Mouse (Mus musculus) heart, postnatal 36 days (tissue): ENCODE results near the gene Gemin4. TPM values are rescaled to one million over a fixed set of nuclear protein-coding genes. Genes with fewer than 3 reads are reported as not detected.
"Not testable (repeated sequence)": the region's sequence is repeated elsewhere in the genome, so short reads cannot be mapped to it uniquely, and the experiment has no call there.

Experiments used
- DNase-seq, 2 experiments: peaks; one replicate each; pipeline ENCODE4 v3.0.0; 2021 to 2022
- intact Hi-C: fragments of 180-260 bp; cut with DNase I; formaldehyde crosslinking; loops from one replicate; pipeline ENCODE4 v1.15.1; 2025
- total RNA-seq, 2 experiments: library from RNA; stranded (reverse); gene quantifications; 2 replicates each; pipeline ENCODE4 v1.2.3; 2021

Gemin4 gene
- total RNA-seq, 2 experiments from 2014 or later, result 2.3 to 4.5 TPM

DNA sequence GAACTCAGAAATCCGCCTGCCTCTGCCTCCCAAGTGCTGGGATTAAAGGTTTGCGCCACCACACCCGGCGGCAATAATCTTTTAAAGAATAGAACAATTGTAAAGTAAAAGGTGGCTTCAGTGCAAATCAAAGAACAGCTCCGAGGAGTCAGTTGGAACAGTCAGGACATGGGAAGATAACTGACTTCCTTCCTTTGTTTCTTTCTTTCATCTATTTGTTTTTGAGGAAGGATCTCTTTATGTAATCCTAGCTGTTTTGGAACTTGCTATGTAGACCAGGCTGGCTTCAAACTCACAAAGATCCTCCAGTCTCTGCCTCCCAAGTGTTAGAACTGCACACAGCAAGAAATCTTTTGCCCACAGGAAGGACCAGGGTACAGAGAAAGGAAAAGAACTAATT, 7.2 kb upstream of the Gemin4 start:
- no peak for DNase-seq
- intact Hi-C loops, result no loop called here

DNA sequence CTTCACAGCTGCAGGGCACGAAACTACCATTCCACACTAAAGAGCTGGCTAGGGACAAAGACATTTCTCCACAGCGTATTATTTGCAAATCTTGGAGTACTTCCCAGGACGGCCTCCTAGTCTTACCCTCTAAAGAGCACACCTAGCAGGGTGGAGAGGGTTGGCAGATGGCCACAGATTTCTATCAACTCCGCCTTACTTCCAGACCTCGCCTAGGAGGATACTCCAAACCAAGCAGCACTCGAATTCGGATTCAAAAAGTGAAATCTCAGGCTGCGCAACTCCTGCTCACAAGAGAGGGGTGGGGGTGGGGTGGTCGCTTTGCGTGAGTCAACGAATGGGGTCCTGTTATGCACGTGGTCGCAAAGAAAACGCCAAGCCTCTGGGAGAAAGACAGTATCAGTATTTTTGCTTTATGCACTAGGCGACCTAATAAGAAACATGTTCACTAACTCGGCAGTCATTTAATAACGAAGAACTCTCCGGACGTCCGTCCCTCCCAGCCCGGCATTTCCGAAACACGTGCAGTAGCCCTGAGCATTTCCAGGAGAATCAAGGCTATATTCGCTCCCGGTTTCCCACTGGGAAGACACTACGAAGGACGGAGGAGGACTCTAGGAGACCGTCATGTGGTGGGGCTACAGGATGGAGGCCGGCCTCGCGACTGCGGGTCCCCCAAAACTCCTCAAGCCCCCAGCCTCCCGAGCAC, 629 bp downstream of the Gemin4 start:
- intact Hi-C loops, result loop anchor here (2.0 kb wide), 2 partner anchors 26 to 38 kb away; partner anchors contain the start of genes Fam57a, Glod4, Mrm3 and Vps53
- peak; percentile 34 to 52 for DNase-seq

DNA sequence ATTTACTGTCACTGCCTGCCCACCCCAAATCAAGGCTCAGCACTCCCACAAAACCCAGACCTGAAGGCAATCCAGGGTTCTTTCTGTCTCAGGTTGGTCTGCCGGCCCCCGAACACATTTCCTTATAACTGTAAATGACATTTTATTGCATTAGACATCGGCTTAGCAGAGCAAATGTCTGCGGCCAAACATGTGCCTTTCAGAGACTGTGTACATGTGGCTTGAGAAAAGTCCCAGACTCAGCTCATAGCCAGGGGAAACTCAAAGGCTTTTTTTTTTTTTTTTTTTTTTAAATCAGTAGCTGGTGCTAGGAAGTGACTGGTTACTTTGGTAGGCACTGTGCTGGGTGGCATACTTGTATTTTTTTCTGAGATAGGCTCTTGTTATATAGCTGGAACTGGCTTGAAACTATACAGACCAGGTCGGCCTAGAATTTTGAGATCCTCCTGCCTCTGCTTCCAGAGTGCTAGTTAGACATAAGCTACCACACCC, 1.4 kb downstream of the Gemin4 start:
- no peak for DNase-seq
- intact Hi-C loops, result loop anchor here (2.0 kb wide), 2 partner anchors 27 to 37 kb away; partner anchors contain the start of genes Fam57a, Glod4, Mrm3 and Vps53

DNA sequence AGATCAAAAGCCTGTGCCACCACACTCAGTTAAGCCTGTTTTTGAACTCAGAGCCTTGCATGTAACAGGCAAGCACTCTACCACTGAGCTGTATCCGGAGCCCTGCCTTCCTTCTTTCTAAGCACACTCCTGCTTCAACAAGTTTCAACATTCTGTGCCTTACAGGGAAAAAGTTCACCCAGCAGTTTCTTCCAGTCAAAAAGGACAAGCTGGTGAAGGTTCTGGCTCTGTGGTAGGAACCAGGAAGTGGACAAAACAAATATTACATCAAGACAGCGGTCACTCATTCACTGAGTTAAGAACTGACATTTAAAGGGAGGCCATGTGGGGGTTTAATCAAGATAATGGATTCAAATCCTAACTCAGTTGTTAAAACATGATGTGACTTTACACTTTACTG, 2.5 kb downstream of the Gemin4 start:
- intact Hi-C loops, result no loop called here
- no peak for DNase-seq

DNA sequence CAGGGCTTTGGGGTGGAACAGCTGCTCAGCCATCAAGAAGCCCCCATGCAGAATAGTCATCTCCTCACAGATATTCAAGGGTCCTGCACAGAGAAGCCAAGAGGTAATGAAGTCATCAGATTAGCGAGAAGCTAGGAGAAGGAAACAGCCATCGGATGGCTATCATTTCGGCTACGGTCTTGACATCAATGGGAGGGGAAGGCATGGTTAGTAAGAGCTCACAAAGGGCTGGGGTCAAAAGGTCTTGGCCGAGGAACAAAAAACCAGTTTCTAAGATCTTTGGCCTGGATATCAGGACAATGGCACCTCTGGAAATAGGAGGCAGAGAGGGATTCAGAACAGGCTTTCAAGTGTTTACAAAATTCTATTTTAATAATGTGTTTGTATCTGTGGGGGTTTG, 3.6 kb downstream of the Gemin4 start:
- intact Hi-C loops, result no loop called here
- DNase-seq, result no peak

DNA sequence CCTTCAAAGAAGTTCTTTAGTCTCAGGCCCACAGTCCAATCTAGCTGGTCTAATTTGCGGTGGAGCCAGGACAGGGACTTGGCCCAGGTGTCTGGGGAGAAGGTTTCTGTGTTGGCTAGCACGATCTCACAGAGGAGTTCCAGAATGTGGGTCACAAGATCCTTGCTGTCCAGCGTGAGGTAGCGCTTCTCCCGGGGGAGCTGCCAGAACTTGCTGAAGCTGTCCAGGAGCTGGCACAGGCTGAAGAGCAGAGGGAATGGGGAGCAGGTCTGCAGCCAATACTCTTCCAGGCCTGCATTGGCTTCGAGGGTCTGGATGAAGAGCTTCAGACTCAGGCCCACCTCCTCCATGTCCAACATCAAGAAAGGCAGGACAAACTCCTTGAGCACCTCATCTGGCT, 5.9 kb downstream of the Gemin4 start:
- intact Hi-C loops, DNase-seq: not testable (repeated sequence)

DNA sequence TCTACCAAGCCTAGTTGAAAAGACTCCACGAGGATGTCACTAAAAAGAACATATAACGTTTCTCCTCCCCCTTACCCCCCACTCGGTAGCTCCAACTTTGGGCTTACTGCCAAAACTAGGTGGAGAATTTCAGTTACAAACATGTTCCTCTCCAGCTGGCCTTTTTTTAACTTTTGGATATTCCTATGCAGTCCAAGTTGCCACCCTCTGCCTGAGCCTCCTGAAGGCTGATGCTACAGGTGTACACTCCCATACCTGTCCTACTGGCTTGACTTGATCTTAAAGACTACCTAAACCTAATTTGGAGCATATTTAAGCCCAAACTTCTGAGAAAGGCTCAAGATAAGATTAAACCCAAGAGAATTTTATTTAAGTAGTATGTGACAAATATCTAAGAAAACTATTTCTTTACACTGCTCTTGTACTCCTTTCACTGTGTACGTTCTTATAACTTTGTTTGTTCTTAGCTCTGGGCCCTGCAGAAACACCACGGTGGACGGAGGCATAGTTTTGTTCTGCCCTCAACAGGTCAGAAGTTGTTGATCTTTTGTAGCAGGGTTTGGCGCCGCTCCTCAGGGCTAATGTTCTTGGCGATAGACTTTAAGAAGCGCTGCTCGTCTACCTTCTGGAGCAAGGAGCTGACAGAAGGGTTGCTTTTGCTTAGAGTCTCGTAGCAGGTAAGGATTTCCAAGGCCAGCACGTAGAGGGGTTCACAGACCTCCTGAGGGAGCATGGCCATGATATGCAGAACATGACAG, 7.1 kb downstream of the Gemin4 start:
- no peak for DNase-seq
- intact Hi-C loops, result no loop called here

DNA sequence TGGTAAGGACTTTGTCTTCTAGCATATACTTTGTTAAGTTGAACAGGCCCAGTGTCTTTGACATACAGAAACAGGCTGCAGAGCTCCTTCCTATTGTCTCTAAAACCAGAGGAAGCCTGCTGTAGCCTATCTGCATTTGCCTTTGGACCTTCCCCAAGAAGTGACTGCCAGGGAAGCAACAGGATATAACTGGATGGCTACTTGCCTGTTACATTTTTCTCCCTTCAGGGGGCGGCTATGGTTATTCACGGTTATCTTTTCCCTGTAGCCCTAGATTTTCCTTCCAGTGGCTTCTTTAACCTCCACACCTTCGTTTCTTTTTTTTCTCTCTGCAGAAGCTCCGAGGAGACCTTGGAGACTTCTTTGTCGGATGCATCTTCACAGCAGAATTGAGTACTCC, 10.7 kb downstream of the Gemin4 start:
- no peak for DNase-seq
- intact Hi-C loops, result no loop called here

DNA sequence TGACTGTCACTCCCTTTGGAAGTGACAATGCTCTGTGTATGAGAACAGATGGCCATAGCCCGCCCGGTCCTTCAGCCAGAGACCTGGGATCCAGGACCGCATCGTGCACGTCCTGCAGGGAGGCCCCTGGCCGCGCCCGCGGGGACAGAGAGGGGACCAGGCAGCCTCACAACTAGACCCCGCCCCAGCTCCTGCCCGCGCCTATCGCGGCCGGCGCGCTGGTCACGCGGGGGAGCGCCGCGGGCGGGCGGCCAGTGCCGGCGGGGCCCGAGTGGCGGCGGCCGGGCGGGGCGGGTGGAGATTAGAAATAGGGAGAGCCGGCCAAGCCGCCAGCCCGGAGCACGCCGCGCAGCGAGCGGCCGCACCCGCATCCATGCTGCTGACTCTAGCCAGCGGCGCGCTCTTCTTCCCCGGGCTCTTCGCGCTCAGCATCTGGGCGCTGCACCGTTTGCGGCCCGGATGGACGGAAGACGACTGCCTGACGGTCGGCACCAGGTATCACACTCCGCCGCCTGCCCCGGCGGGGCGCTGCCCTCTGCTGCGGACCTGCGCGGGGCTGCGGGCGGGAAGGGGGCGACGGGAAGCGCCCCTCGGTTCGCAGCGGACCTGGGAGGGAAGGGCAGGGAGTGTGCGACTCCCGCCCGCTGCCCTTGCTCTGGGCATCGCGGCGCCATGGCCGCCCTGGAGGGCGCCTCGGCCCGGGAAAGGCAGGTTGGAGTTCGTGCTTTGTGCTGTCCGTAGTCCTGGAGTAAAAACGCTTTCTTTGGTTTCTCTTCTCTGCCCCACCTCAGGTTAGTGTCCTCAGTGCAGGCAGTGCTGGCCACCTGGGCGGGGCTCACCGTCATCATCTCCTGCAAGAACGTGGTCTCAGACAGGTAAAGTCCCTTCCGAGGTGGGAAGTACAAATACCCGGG, 15.4 kb downstream of the Gemin4 start:
- intact Hi-C loops, result no loop called here
- DNase-seq, result peak; percentile 88 to 90

DNA sequence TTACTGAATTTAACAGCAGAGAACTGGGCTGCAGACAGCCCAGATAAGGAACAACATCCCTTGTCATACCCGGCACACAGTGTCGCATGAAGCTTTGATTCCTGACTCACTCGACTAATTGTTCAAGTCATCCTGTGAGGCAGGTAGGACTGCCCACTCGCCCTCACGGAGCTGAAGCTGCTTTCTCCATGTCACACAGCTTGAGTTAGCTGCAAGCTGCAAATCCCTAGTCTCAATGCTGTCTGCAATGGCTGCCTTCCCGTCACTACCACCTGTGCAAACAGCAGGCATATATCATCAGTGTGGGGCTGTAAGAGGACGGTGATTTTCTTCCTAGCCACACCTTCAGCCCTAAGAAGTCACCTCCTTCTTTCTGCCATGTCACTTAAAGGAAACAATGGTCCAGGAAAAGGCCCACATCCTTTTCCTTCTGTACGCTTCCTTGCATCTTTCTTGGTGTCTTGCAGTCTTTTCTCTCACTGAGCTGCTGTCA, 20.4 kb downstream of the Gemin4 start:
- no peak for DNase-seq
- intact Hi-C loops, result no loop called here

DNA sequence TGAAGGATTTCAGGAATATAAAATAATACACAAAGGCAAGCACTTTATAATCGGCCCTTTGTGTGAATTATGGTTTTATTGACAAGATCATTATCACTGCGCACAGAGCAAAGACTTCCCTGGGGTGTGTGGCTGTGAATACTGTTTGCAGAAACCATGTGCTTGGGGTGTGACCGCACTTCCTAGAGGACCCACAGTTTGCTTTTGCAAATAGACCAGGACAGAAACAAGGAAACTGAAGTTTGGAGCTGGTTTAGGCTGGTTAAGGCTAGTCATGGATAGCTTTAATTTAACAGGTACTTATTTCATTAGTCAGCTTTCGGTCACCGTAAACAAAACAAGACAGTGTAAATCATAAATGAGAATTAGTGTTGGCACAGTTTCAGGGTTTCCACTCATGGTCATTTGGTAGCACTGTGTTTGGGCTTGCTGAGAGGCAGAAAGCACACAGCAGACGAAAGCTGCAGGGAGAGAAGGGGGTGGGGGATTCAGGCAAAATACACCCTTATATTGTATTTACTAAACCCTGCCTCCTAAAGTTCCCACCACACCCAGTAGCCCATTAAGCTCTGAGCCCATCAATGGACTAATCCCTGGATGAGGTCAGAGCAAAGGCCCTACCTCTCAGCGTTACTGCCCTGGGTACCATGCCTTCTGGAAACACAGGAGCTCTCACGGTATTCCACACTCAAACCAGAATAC, 21.0 kb downstream of the Gemin4 start:
- DNase-seq, result no peak
- intact Hi-C loops, result no loop called here

DNA sequence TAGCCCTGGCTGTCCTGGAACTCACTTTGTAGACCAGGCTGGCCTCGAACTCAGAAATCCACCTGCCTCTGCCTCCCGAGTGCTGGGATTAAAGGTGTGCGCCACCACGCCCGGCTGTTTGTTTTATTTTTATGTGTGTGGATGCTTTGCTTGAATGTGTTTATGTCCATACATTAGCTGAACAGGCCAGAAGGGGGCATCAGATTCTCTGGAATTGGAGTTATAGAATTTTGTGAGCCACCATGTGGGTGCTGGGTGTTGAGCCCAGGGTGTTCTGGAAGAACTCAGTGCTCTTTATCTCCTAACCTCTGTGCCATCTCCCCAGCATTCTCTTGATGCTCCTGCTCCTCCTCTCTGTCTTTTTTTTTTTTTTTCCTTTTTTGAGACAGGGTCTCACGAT, 30.6 kb downstream of the Gemin4 start:
- intact Hi-C loops, result no loop called here

DNA sequence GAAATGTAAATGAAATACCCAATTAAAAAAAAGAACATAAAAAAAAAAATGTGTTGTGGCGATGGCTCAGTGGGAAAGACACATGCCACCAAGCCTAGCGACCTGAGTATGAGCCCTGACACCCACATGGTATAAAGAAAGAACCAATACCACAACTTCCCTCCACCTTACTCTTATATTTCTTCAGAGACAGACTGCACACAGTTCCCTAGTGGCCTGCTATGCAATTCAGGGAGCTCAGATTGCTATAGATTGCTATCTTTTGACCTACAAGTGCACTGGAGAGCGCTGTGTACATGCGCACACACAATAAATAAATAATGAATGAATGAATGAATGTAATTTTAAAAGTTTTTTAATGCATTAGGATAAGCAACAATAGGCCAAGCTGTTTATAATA, 33.7 kb downstream of the Gemin4 start:
- intact Hi-C loops, result no loop called here
- no peak for DNase-seq

More for the DNA sequence above, 30.6 kb downstream of the Gemin4 start:
- no peak for DNase-seq

DNA sequence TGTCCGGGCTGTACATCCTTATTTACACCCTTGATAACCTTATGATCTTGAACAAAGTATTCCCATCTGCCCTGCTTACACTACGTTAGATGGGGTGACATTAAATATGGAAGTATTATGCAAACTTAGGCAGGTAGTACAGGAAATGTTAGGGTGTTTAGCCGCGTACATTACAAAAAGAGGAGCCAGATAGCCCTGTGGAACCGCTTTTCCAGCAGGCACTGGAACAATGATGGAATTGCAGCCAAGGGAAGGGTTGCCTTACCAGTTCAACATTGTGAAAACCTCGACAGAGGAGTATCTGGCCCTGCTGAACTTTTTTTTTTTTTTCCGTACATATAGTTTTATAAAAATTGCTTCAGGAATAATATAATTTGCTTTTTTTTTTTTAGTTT, 37.3 kb downstream of the Gemin4 start:
- intact Hi-C loops, result no loop called here
- DNase-seq, result no peak

DNA sequence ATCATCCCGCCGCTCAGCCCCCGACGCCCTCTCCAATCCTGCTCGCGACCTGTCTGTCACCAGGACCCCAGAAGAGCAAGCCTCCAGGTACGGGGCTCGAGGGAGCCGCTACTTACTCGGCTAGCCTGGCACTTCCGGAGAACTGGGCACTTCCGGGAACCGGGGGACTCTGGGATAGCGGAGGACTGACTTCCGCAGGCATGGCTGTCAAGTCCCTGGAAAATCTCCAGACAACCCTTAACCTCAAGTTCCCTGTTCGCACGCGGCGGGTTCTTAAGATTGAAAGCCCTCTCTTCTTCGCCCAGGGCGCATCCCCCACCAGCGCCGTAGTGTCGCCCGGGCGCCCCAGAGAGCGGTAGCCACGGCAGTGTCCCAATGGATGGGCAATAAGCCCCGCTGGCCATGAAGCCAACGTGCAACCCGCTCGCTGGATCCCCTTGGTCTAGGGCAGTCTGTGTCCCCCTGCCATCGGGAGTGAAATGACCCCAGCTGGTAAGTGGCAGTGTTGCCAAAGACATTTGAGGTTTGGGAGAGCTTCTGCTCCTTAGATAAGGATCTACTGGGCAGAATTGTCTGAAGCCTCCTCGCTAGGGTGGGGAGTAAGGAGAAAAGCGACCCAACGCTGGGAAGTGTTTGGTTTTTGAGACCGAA, 37.8 kb downstream of the Gemin4 start, which contains the start of the genes Vps53 and Fam57a:
Vps53 (minus strand) TSS at position 153 of the 651 bp plus-strand sequence.
Fam57a (plus strand) TSS at position 177 of the 651 bp plus-strand sequence.
- intact Hi-C loops, result loop anchor here (2.0 to 5.0 kb wide), 2 partner anchors 37 to 228 kb away; partner anchors contain the start of genes Dbil5, Gemin4 and Timm22
- peak; percentile 89 to 91 for DNase-seq

DNA sequence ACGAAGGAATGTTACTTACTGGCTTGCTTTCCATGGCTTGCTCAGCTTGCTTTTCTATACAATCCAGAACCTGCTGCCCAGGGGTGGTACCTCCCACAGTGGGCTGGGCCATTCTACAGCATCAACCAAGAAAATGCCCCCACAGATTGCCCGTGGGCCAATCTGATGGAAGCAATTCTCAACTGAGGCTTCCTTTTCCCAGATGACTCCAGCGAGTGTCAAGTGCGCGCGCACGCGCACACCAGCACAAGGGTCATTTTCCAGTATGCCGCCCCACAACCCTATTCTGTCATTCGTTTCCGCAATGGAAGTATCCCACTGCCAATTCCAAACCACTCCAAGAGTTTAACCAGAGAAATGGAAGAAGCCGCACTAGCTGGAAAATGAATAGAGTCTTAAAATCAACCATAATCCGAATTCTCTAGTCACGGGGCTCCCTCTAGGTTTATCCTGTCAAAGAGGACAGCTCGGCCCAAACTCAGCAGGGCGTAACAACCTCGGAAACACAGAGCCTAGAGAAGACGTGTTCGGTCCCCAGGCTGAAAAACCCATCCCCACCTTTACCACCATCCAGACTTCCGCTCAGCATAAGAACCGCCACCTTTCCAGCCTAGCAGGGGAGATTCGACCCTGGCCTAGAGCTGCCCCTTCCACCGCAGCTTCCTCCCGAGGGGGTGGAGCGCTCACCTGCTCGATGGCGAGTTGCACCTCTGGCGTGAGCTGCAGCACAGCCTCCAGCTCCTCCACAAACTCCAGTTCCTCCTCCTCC, 38.6 kb downstream of the Gemin4 start:
- no peak for DNase-seq
- intact Hi-C loops, result loop anchor here (2.0 to 5.0 kb wide), 2 partner anchors 38 to 228 kb away; partner anchors contain the start of genes Dbil5, Gemin4 and Timm22

DNA sequence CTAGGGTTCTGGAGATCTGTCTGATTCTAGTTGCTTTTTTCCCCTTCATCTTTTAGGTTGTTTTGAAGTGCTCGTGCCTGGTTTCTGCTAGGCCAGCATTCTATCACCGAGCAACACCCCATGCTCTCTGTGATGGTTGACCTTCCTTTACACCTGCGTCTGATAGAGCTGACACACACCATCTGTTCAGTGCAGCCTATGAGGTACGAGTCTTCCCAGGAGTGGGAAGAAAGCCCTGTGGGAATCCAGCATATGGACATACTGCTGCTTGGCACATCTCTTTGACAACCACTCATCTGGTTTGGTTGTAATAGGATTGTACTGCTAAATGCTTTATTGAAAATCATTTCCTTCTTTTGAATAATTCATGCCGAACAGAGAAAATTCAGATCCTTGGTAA, 47.3 kb downstream of the Gemin4 start:
- intact Hi-C loops, result no loop called here
- no peak for DNase-seq

DNA sequence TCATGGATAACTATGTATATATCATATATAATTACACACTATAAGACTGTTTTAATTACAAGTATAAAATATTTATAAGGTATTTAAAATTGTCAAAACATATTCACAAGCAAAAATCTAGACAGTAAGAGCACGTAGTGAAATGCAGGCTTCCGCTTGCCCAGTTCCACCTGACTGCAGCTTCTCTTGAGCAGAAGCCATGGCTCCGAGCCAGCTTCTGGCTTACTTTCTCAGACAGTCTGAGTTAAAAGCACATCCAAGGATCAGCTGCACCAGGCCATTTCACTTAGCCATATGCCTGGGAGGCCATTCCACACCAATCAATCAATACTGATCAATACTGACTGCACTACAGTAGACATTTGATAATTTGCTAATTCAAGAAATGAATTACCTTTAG, 48.5 kb downstream of the Gemin4 start:
- no peak for DNase-seq
- intact Hi-C loops, result loop anchor here (5.0 kb wide), 1 partner anchor 37 kb away; no protein-coding TSS in a partner anchor
